Mouse (Mus musculus) testis, adult 2 months (tissue): ENCODE measurements at regions not wholly inside any gene's neighbourhood (a gene's known extent, or its start where the extent isn't known, plus 50 kb on each side); places are given as distances from the start of the nearest gene placed in this dataset.

ENCODE experiments used
- CTCF ChIP-seq: fragments of 200-500 bp; IDR thresholded peaks from 2 replicates; pipeline ENCODE4 v1.5.1; 2012; ENCODE audit warnings: low read depth, mild to moderate bottlenecking, inconsistent platforms, low read length, moderate library complexity; ENCODE audit not compliant: control insufficient read depth, insufficient read depth, insufficient replicate concordance
- POLR2A ChIP-seq: fragments of 200-500 bp; IDR thresholded peaks from 2 replicates; pipeline ENCODE4 v1.6.1; 2012; ENCODE audit warnings: low read depth, mild to moderate bottlenecking, inconsistent platforms, low read length, moderate library complexity; ENCODE audit not compliant: control insufficient read depth

- TF ChIP-seq CTCF (no peak), POLR2A (no peak)
Measured at GRCm38 (mm10) chr12:70686337-70686736, 139.0 kb upstream of the Frmd6 start.
